Mouse (Mus musculus) bone marrow, adult 2 months (tissue): ENCODE measurements at regions not wholly inside any gene's neighbourhood (a gene's known extent, or its start where the extent isn't known, plus 50 kb on each side); places are given as distances from the start of the nearest gene placed in this dataset.

ENCODE experiments used
- H3K27ac ChIP-seq: fragments of 200-500 bp; 2 replicates; pipeline ENCODE4 v1.5.1; 2012; ENCODE audit warnings: low read depth, mild to moderate bottlenecking, control low read depth, inconsistent platforms, low read length; ENCODE audit not compliant: control insufficient read depth, poor library complexity, insufficient read depth
- H3K4me1 ChIP-seq: fragments of 200-500 bp; 2 replicates; pipeline ENCODE4 v1.6.1; 2011; ENCODE audit warnings: low read length; ENCODE audit not compliant: control insufficient read depth, insufficient read depth
- H3K4me3 ChIP-seq: fragments of 200-500 bp; replicated peaks from 2 replicates; pipeline ENCODE3; 2011; ENCODE audit warnings: mild to moderate bottlenecking, low read depth, low read length, control low read depth; ENCODE audit not compliant: control insufficient read depth
- CTCF ChIP-seq: fragments of 200-500 bp; IDR thresholded peaks from 2 replicates; pipeline ENCODE4 v1.5.1; 2011; ENCODE audit warnings: low read length, control low read depth; ENCODE audit not compliant: control insufficient read depth, insufficient read depth
- POLR2A ChIP-seq: fragments of 200-500 bp; IDR thresholded peaks from 2 replicates; pipeline ENCODE4 v1.6.1; 2011; ENCODE audit warnings: low read depth, mild to moderate bottlenecking, control low read depth, low read length, borderline replicate concordance; ENCODE audit not compliant: control insufficient read depth
- WGBS: fragments of 180-500 bp; shearing (Covaris S2); methylation state at CpG from one replicate; pipeline ENCODE4 v1.1.7; 2018; 5-methylcytosine and 5-hydroxymethylcytosine counted together

- H3K4me1 ChIP-seq = no peaks in the 10 kb centered on the region
- 51% methylated on average over 1 of the region's 1 CpGs for WGBS
- H3K4me3 ChIP-seq = no peak overlapping the region
- H3K27ac ChIP-seq = no peak overlapping the region
- no peak for TF ChIP-seq CTCF
- no peak for TF ChIP-seq POLR2A
These were observed 227.6 kb downstream of the Ptprc start for GRCm38 (mm10) chr1:137947900-137948299.

DNA sequence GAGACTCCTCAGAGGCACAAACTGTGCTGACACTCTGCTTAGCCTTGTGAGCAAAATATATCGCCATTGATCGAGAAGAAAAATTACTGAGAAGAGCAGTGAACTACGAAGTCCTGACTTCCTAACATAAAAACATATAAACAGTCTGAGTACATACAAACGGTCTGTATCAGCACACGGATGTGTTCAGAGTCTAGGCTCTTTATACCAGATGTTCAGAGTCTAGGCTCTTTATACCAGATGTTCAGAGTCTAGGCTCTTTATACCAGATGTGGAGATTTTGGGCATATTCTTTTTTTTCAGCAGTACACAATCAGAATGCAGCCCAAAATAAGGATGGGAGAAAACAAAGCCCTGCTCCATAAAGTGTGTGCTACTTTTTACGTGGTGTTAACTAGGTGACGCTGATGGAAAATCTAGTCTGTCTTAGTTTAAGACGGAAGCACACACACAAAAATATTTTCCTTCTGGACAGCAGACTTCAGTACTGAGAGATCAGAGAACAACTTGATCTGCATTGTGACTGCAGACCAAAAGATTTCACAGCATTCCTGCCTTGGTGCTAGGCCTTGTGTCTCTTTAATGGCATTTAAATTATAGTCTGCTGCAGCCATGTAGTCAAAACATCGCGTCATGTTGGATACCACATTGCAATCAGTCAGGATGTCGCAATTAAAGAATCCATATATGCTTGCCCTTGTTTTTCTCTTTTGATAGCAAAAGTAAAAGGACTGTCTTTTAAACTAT, 233.6 kb downstream of the Ptprc start:
- H3K4me1 ChIP-seq = no peaks in the 10 kb centered on the region
- no peak overlapping the region for H3K4me3 ChIP-seq
- WGBS = 81% methylated on average over 11 of the region's 11 CpGs
- H3K27ac ChIP-seq = no peak overlapping the region
- no peak for TF ChIP-seq POLR2A
- no peak for TF ChIP-seq CTCF

- no peaks in the 10 kb centered on the region for H3K4me1 ChIP-seq
- 78% methylated on average over 4 of the region's 4 CpGs for WGBS
- no peak overlapping the region for H3K27ac ChIP-seq
- no peak for TF ChIP-seq POLR2A
- TF ChIP-seq CTCF = no peak
- H3K4me3 ChIP-seq = no peak overlapping the region
These were observed 239.8 kb downstream of the Ptprc start for GRCm38 (mm10) chr1:137935746-137936145.

GRCm38 (mm10) chr1:137929764-137930163, 245.7 kb downstream of the Ptprc start:
- Histone ChIP-seq H3K4me1 (no peaks in the 10 kb centered on the region; the same call in 1 of the 2 replicates), H3K4me3 (no peak overlapping the region), H3K27ac (no peak overlapping the region)
- TF ChIP-seq POLR2A (no peak), CTCF (no peak)
- WGBS = 78% methylated on average over 3 of the region's 3 CpGs

GRCm38 (mm10) chr1:137928522-137928921, 247.0 kb downstream of the Ptprc start:
- TF ChIP-seq POLR2A (no peak), CTCF (no peak)
- Histone ChIP-seq H3K27ac (no peak overlapping the region), H3K4me1 (no peaks in the 10 kb centered on the region; the same call in 1 of the 2 replicates), H3K4me3 (no peak overlapping the region)
- 76% methylated on average over 6 of the region's 6 CpGs for WGBS

DNA sequence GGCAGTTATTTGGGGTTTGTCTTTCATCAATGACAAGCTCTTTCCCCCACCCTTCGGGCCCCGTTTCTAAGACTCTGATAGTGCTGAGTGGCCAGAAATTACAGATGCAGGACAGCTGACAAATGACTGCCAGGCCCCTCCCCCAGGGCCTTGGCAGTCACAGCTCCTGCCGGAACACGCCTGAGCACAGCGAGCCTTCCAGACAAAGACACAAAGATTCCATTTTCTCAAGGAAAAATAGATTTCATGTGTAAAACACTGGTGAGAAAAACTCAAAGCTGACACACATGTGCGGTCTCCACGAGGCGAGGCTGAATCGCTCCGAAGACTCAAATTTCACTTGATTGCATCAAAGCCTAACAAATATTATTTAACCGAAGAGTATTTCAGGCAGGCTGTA, 247.6 kb downstream of the Ptprc start:
- WGBS = 83% methylated on average over 11 of the region's 11 CpGs
- H3K4me1 ChIP-seq = no peaks in the 10 kb centered on the region; the same call in 1 of the 2 replicates
- H3K27ac ChIP-seq = no peak overlapping the region
- TF ChIP-seq CTCF = no peak
- no peak for TF ChIP-seq POLR2A
- H3K4me3 ChIP-seq = no peak overlapping the region

DNA sequence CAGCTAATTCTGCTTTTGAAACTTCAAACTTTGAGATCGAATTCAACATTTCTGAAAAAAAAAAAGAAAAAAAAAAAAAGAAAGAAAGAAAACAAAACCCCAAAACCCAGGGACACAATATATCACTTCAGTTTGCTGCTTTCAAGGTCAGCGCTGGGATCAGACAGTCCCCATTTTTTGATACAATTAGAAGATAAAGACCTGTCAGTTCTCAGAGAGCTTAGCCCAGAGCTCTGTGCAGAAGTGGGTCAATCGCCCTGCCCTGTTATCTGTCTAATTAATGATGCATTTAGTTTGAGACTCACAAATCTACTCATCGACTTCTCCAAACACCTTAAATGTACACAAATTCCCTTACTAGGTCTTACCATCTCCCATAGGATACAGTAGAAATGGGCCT, 249.2 kb downstream of the Ptprc start:
- TF ChIP-seq CTCF (no peak), POLR2A (no peak)
- Histone ChIP-seq H3K4me3 (no peak overlapping the region), H3K27ac (no peak overlapping the region), H3K4me1 (peaks cover 2% of the 10 kb centered on the region)
- 61% methylated on average over 4 of the region's 4 CpGs for WGBS

- TF ChIP-seq POLR2A (no peak), CTCF (no peak)
- H3K27ac ChIP-seq = no peak overlapping the region
- no peak overlapping the region for H3K4me3 ChIP-seq
- peaks cover 2% of the 10 kb centered on the region for H3K4me1 ChIP-seq
- WGBS = 86% methylated on average over 6 of the region's 6 CpGs
These were observed 251.4 kb downstream of the Ptprc start for GRCm38 (mm10) chr1:137924156-137924555.
